Mouse (Mus musculus) erythroblast, embryonic 14.5 days (primary cell): ENCODE measurements around the gene Zfp786. TPM values are rescaled to one million over a fixed set of nuclear protein-coding genes. Genes with fewer than 3 reads are reported as not detected.
A peak's percentile ranks its signal among the peaks of the same experiment; 100 is the strongest.

ENCODE experiments used
- H3K27me3 ChIP-seq: 2 replicates; pipeline ENCODE4 v1.6.1; 2012; ENCODE audit warnings: inconsistent platforms; ENCODE audit not compliant: control insufficient read depth
- H3K36me3 ChIP-seq: 2 replicates; pipeline ENCODE4 v1.6.1; 2012; ENCODE audit warnings: mild to moderate bottlenecking, inconsistent platforms; ENCODE audit not compliant: control insufficient read depth
- H3K4me1 ChIP-seq: 2 replicates; pipeline ENCODE4 v1.6.1; 2012; ENCODE audit warnings: inconsistent platforms; ENCODE audit not compliant: control insufficient read depth
- H3K4me3 ChIP-seq: replicated peaks from 2 replicates; pipeline ENCODE3; 2012; ENCODE audit warnings: moderate library complexity, mild to moderate bottlenecking, inconsistent platforms
- H3K9me3 ChIP-seq: 2 replicates; pipeline ENCODE4 v1.6.1; 2012; ENCODE audit warnings: low read length, inconsistent platforms, mixed read lengths; ENCODE audit not compliant: control insufficient read depth
- GATA1 ChIP-seq: IDR thresholded peaks from 2 replicates; pipeline ENCODE4 v1.6.1; 2012; ENCODE audit warnings: low read length, inconsistent platforms, mixed read lengths
- TAL1 ChIP-seq: IDR thresholded peaks from 3 replicates; pipeline ENCODE4 v1.6.1; 2012; ENCODE audit warnings: low read length, inconsistent platforms, mixed read lengths
- polyA plus RNA-seq: library from polyadenylated mRNA; stranded (reverse); fragments of >175 nt; gene quantifications from 2 replicates; pipeline ENCODE4 v1.2.3, GENCODE M21; 2012

Gene Zfp786
- polyA plus RNA-seq, 1 experiment, result not detected

DNA sequence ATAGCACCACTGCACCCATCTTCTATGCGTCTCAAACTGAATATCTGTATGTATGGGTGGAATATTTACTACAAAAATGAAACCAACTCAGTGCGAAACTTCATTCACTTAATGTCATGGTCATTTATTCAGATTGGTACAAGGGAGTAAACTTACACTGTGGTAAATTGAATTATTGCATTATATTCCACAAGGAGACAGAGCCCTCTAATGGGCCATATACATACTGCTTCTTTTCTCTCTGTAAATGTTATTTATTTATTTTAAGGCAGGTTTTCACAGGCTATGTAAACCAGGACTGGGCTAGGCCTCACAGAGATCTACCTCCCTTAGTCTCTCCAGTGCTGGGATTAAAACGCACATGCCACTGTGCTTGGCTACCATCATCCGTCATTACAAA is 3.2 kb downstream of the Zfp786 start:
- H3K27me3 ChIP-seq, result no peaks in the 10 kb centered on the region
- H3K36me3 ChIP-seq, result no peaks in the 10 kb centered on the region
- peaks cover 19% of the 10 kb centered on the region for H3K4me1 ChIP-seq
- no peaks in the 10 kb centered on the region for H3K9me3 ChIP-seq
- TF ChIP-seq GATA1 (no peak), TAL1 (no peak)
- no peak overlapping the region for H3K4me3 ChIP-seq

DNA sequence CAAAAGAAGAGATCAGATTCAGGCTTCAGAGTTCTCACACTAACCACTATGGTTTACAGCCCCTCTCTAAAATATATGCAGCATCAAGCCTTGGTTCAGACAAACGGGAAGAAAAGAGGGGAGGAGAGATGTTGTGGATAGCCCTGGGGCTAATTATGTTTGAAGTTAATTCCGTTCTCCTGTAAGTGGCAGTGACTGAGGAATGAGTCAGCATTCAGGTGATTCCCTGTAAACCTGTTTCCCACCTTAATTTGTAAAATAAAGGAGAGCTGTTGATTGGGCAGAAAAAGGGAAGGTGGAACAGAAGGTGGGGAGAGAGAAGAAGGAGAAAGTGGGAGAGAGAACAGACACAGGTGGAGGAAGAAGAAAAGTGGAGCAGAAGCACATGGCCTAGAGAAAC is 6.4 kb downstream of the Zfp786 start:
- no peak for TF ChIP-seq TAL1
- TF ChIP-seq GATA1, result no peak
- Histone ChIP-seq H3K4me3 (no peak overlapping the region), H3K4me1 (peaks cover 4% of the 10 kb centered on the region), H3K27me3 (no peaks in the 10 kb centered on the region), H3K9me3 (no peaks in the 10 kb centered on the region), H3K36me3 (peaks cover 2% of the 10 kb centered on the region; the same call in 1 of the 2 replicates)

DNA sequence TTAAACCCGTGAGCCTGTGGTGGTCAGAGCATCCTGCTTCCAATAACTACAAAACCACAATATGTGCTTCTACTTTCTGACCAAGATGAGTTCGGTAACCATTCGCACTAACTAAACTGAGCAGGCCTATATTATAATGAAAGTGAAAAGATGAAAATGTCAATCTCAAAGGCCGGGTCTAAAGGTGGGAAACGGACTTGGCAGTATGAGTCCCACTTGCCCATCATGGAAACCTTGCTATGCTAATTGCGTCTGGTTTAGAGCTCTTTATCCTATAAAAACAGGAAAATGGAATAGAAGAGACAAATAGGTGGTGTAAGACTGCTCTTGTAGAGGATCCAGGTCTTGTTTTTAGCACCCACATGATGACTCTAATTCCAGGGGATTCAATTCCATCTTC is 8.9 kb downstream of the Zfp786 start:
- no peak overlapping the region for H3K4me3 ChIP-seq
- H3K27me3 ChIP-seq, result no peaks in the 10 kb centered on the region
- H3K4me1 ChIP-seq, result no peaks in the 10 kb centered on the region
- H3K36me3 ChIP-seq, result peaks cover 2% of the 10 kb centered on the region; the same call in 1 of the 2 replicates
- H3K9me3 ChIP-seq, result no peaks in the 10 kb centered on the region
- TF ChIP-seq TAL1, result no peak
- TF ChIP-seq GATA1, result no peak

GRCm38 (mm10) chr6:47821236-47821635 is 9.4 kb downstream of the Zfp786 start:
- TF ChIP-seq GATA1 (no peak), TAL1 (no peak)
- H3K36me3 ChIP-seq, result peaks cover 2% of the 10 kb centered on the region; the same call in 1 of the 2 replicates
- no peak overlapping the region for H3K4me3 ChIP-seq
- no peaks in the 10 kb centered on the region for H3K27me3 ChIP-seq
- no peaks in the 10 kb centered on the region for H3K9me3 ChIP-seq
- no peaks in the 10 kb centered on the region for H3K4me1 ChIP-seq

DNA sequence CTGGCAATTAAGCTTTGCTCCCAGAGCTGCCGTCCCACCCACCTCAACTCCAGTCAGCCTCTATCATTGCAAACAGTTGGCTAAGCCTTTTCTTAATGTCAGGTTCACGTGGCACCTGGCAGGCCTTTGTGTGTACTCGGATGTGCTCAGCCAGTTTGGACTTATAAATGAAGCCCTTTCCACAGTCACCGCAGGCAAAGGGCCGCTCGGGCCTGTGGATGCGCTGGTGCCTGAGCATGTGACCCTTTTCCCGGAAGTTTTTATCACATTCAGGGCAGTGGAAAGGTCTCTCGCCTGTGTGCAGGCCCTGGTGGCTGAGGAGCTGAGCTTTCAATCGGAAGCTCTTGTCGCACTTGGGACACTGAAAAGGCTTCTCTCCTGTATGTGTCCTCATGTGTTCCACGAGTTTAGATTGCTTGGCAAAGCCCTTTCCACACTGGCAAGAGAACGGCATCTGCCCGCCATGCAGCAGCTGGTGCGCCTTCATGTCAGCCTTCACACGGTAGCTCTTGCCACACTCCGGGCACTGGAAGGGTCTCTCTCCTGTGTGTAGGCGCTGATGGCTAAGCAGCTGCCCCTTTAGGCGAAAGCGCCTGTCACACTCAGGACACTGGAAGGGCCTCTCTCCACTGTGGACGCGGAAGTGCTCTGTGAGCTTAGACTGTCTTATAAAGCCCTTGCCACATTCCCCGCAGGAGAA is 10.9 kb downstream of the Zfp786 start:
- H3K27me3 ChIP-seq, result no peaks in the 10 kb centered on the region
- TF ChIP-seq GATA1, result no peak
- TF ChIP-seq TAL1, result no peak
- H3K4me3 ChIP-seq, result no peak overlapping the region
- H3K4me1 ChIP-seq, result no peaks in the 10 kb centered on the region
- H3K36me3 ChIP-seq, result peaks cover 2% of the 10 kb centered on the region; the same call in 1 of the 2 replicates
- H3K9me3 ChIP-seq, result no peaks in the 10 kb centered on the region

DNA sequence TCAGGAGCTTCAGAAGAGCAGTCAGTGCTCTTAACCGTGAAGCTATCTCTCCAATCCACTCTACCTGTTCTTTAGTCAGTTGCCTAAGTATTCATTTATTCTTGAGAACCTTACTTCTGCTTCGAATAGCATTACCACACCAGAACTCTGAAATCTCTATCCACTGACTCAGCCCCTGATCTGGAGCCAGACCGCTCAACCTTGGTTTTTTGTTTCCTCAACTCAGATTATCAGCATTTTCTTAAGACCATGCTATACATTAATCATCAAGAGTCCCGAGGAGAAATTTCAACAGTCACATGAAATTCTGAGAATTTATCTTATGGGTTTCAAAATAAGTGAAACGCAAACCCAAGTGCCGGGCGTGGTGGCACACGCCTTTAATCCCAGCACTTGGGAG is 11.9 kb downstream of the Zfp786 start:
- Histone ChIP-seq H3K27me3 (no peaks in the 10 kb centered on the region), H3K4me3 (no peak overlapping the region), H3K9me3 (no peaks in the 10 kb centered on the region), H3K36me3 (peaks cover 2% of the 10 kb centered on the region; the same call in 1 of the 2 replicates), H3K4me1 (peaks cover 6% of the 10 kb centered on the region)
- TF ChIP-seq GATA1 (no peak), TAL1 (no peak)

DNA sequence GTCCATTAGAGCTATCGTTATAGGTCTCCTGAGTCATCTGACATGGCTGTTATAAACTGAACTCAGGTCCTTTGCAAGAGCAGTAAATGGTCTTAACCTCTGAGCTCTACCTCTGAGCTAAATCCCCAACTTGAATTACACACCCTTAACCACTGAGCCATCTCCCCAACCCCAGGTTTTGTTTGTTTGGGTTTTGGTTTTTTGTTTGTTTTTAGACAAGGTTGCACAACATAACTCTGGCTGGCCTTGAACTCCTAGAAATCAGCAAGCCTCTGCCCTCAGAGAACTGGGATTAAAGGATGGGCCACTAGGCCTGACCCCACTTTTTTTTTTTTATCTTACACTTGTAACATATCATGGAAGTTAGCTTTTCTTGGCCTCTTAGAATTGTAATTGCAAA is 14.5 kb downstream of the Zfp786 start:
- H3K9me3 ChIP-seq, result no peaks in the 10 kb centered on the region
- peaks cover 2% of the 10 kb centered on the region; the same call in 1 of the 2 replicates for H3K36me3 ChIP-seq
- H3K4me1 ChIP-seq, result peaks cover 29% of the 10 kb centered on the region
- no peaks in the 10 kb centered on the region for H3K27me3 ChIP-seq
- TF ChIP-seq TAL1, result no peak
- no peak for TF ChIP-seq GATA1
- no peak overlapping the region for H3K4me3 ChIP-seq

GRCm38 (mm10) chr6:47813257-47813878 is 17.3 kb downstream of the Zfp786 start, which contains the start of gene Pdia4:
Gene Pdia4 (minus strand): TSS chr6:47813430.
- Histone ChIP-seq H3K9me3 (no peaks in the 10 kb centered on the region), H3K4me1 (peaks cover 36% of the 10 kb centered on the region), H3K4me3 (peak within 1 kb of the TSS; percentile 83), H3K27me3 (no peaks in the 10 kb centered on the region), H3K36me3 (no peaks in the 10 kb centered on the region; the same call in 1 of the 2 replicates)
- TF ChIP-seq GATA1, result no peak
- TF ChIP-seq TAL1, result no peak

DNA sequence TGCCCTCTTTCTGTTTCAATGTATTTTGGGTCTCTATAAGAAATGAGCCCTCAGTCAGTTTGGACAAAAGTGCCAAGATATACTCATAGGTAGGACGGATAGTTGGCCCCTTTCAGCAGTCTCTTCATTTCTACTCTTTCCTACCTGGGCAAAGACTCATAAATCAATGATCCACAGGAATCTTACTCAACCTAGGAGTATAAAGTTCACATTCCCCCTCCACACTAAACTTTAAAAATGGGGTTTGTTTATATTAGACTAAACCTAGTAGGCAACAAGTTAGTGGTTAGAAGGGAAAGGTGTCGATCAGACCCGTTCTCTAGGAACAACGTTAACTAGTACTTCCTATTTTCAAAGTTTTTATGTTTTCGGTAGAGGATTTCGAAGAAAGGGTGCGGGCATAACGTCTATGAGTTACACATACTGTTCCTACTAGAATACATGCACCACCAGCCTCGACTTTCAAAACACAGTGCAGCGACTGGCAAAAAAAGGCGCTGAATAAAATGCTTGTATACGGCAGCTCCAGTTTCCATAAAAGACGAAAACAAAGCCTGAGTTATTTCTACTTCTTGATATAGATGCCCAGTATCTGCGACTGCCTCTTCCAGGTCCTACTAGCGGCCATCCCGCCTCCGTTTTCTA is 18.3 kb downstream of the Zfp786 start:
- Histone ChIP-seq H3K27me3 (no peaks in the 10 kb centered on the region), H3K36me3 (peaks cover 5% of the 10 kb centered on the region; the same call in 1 of the 2 replicates), H3K9me3 (no peaks in the 10 kb centered on the region), H3K4me1 (peaks cover 36% of the 10 kb centered on the region), H3K4me3 (peak overlapping the region; percentile 83)
- TF ChIP-seq GATA1 (no peak), TAL1 (no peak)
